Mouse (Mus musculus) MEL (cell line): ENCODE data around the gene Mmab.

Experiments used
- BHLHE40 ChIP-seq: IDR thresholded peaks from 2 replicates; pipeline ENCODE4 v1.6.1; 2012; ENCODE audit warnings: low read depth, mild to moderate bottlenecking, inconsistent platforms, low read length, improper control_type of control experiment, borderline replicate concordance
- ELF1 ChIP-seq: IDR thresholded peaks from 2 replicates; pipeline ENCODE4 v1.6.1; 2014; ENCODE audit warnings: low read depth, mild to moderate bottlenecking, inconsistent platforms, low read length, improper control_type of control experiment, moderate library complexity
- GABPA ChIP-seq: IDR thresholded peaks from 2 replicates; pipeline ENCODE4 v1.6.1; 2012; ENCODE audit warnings: low read depth, mild to moderate bottlenecking, inconsistent platforms, low read length, improper control_type of control experiment, moderate library complexity
- JUND ChIP-seq: IDR thresholded peaks from 2 replicates; pipeline ENCODE4 v1.6.1; 2011; ENCODE audit warnings: low read depth, mild to moderate bottlenecking, improper control_type of control experiment, low read length
- NRF1 ChIP-seq: IDR thresholded peaks from 2 replicates; pipeline ENCODE4 v1.6.1; 2014; ENCODE audit warnings: low read depth, mild to moderate bottlenecking, inconsistent platforms, low read length, improper control_type of control experiment, moderate library complexity; ENCODE audit not compliant: poor library complexity, insufficient read depth, severe bottlenecking
- POLR2A ChIP-seq, 2 experiments: IDR thresholded peaks; 2 replicates each; pipeline ENCODE4 v1.6.1; 2011 to 2012; ENCODE audit warnings: low read length in 2 of 2, mild to moderate bottlenecking in 2 of 2, control low read depth in 1 of 2, improper control_type of control experiment in 1 of 2, low read depth in 1 of 2, moderate library complexity in 1 of 2; ENCODE audit not compliant: control insufficient read depth in 1 of 2, insufficient read depth in 1 of 2, poor library complexity in 1 of 2
- USF1 ChIP-seq: IDR thresholded peaks from 2 replicates; pipeline ENCODE4 v1.6.1; 2014; ENCODE audit warnings: low read depth, mild to moderate bottlenecking, inconsistent platforms, low read length, improper control_type of control experiment, moderate library complexity

DNA sequence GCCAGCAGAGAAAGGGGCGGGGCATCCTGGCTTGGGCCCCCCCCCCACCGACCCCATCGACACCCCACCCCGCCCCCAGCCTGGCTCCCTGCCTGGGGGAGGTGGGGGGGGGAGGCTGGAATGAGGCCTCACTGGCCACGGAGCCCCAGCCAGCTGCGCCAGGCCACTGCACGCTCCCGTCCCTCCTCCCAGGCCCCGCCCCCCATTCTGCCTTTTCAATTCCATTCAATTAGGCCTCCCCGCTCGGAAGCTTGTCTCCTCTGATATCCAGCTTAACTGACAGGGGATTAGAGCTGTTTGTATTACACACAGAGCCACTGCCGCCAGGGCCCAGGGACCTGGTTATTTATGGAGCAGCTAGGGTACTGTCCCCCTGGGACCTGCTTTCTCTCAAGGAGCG, 23.6 kb upstream of the Mmab start:
- TF ChIP-seq GABPA (no peak), USF1 (no peak), NRF1 (no peak), BHLHE40 (no peak), POLR2A (IDR thresholded peaks at IDR 0.05; ENCODE audit: control insufficient read depth in 1 of 2, insufficient read depth in 1 of 2, low read depth in 1 of 2, low read length in 2 of 2, poor library complexity in 1 of 2) (no peak), ELF1 (no peak), JUND (no peak)
